Mouse (Mus musculus): ENCODE results near the gene Casp14.

GRCm38 (mm10) chr10:78722036-78722435, 3.9 kb upstream of the Casp14 start:
- no peak for TF ChIP-seq CTCF (IDR thresholded peaks at IDR 0.05; ENCODE audit: control insufficient read depth, insufficient read depth, insufficient replicate concordance, low read depth, low read length)
- TF ChIP-seq POLR2A (IDR thresholded peaks at IDR 0.05; ENCODE audit: control insufficient read depth, low read depth, low read length): no peak

Measured in testis, adult 2 months (tissue).